Mouse (Mus musculus) hindbrain, embryonic 10.5 days (tissue): ENCODE results near the gene Phldb1. TPM values are rescaled to one million over a fixed set of nuclear protein-coding genes. Genes with fewer than 3 reads are reported as not detected.
"Not testable (repeated sequence)": the region's sequence is repeated elsewhere in the genome, so short reads cannot be mapped to it uniquely, and the experiment has no call there.

Experiments
- DNase-seq: peaks from one replicate; pipeline ENCODE4 v3.0.0-alpha.2; 2017; ENCODE audit warnings: low spot score
- H3K27ac ChIP-seq: fragments of 300-500 bp; sonication (generic); 2 replicates; pipeline ENCODE4 v1.5.1; 2016; ENCODE audit warnings: mild to moderate bottlenecking, moderate library complexity
- H3K27me3 ChIP-seq: fragments of 300-500 bp; sonication (generic); 2 replicates; pipeline ENCODE4 v1.6.1; 2016; ENCODE audit warnings: mild to moderate bottlenecking; ENCODE audit not compliant: poor library complexity, insufficient read depth, severe bottlenecking
- H3K36me3 ChIP-seq: fragments of 300-500 bp; sonication (generic); 2 replicates; pipeline ENCODE4 v1.6.1; 2016; ENCODE audit warnings: mild to moderate bottlenecking, moderate library complexity
- H3K4me1 ChIP-seq: fragments of 300-500 bp; sonication (generic); replicated peaks from 2 replicates; pipeline ENCODE4 v1.6.1; 2016; ENCODE audit warnings: mild to moderate bottlenecking
- H3K4me3 ChIP-seq: fragments of 300-500 bp; sonication (generic); 2 replicates; pipeline ENCODE4 v1.5.1; 2016; ENCODE audit warnings: mild to moderate bottlenecking, moderate library complexity
- H3K9me3 ChIP-seq: fragments of 300-500 bp; sonication (generic); 2 replicates; pipeline ENCODE4 v1.6.1; 2016; ENCODE audit warnings: mild to moderate bottlenecking, moderate library complexity
- WGBS: fragments of 180-500 bp; shearing (Covaris S2); methylation state at CpG from one replicate; pipeline ENCODE4 v1.1.7; 2016; 5-methylcytosine and 5-hydroxymethylcytosine counted together
- polyA plus RNA-seq: library from polyadenylated mRNA; unstranded; fragments of >200 nt; fragmentation: Nextera tagmentation; extraction: Ambion mirVana; gene quantifications from 2 replicates; pipeline ENCODE4 v1.2.1, GENCODE M21; 2016

Phldb1 gene
- polyA plus RNA-seq, 1 experiment from 2014 or later, result 49.5 TPM

DNA sequence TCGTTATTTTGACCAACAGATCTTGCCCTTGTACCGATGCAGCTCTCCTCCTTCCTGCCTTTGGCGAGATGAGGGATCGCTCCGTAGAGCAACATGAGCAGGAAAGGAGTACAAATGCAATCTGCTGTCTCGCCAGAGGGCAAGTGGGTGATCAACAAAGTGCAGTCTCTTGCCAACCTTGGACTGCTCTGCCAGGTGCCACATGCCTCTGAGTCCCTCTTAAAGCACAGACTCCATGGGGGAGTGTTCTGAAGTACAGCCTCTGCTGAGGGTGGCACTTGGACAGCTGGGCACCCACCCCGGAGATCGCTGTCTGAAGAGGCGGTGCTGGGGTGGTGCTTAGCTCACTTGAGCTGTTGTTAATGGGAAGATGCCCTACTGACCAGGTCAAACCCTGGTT, 96.3 kb downstream of the Phldb1 start:
- not testable (repeated sequence) for H3K4me3 ChIP-seq, H3K27me3 ChIP-seq, H3K27ac ChIP-seq, H3K4me1 ChIP-seq, DNase-seq, H3K9me3 ChIP-seq
- WGBS, result 96% methylated on average over 9 of the region's 9 CpGs
- peaks cover 74% of the 10 kb centered on the region for H3K36me3 ChIP-seq

DNA sequence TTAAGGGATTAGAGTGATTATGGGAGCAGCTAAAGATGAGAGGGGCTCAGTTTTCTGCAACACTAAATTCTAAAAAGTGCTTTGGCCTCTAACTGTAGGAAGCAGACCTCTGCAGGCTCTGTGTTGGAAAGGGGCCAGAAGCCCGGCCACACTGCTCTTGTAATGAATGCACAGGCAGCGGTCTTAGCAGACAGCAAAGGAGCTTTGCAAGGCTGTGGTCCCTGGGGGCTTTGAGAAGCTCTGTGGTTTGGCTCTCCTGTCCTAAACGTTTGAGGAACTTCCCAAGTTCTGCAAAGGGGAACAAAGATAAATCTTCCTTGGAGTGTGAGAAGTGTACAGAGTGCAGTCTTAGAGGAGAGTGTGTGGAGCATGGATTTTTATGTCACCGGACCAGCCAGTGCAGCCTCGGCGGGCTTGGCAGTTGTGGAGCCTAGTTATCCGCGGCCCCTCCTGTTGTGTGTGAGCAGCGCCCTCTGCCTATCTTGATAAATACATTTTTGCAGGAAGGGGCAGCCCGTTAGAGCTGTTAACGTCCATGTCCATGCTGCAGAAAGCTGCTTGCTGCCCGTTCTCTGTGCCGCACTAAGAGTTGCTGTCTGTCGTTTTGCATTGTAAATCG, 97.3 kb downstream of the Phldb1 start:
- Histone ChIP-seq H3K9me3 (no peaks in the 10 kb centered on the region), H3K27me3 (no peaks in the 10 kb centered on the region), H3K4me1 (no peaks in the 10 kb centered on the region), H3K4me3 (no peak overlapping the region), H3K27ac (no peak overlapping the region), H3K36me3 (peaks cover 85% of the 10 kb centered on the region)
- DNase-seq, result no peak
- WGBS, result 88% methylated on average over 15 of the region's 15 CpGs

Other genes starting within 250 kb of the Phldb1 start
- not detected in 2 replicates for gene Cxcr5, start 173.3 kb downstream of the Phldb1 start, polyA plus RNA-seq
- 16.8 and 21.0 TPM in 2 replicates for gene Ddx6, start 130.3 kb downstream of the Phldb1 start, polyA plus RNA-seq
- gene Treh, start 62.0 kb downstream of the Phldb1 start, polyA plus RNA-seq, result not detected in 2 replicates
- 154 and 170 TPM in 2 replicates for gene Arcn1, start 32.6 kb upstream of the Phldb1 start, polyA plus RNA-seq
- 124 and 152 TPM in 2 replicates for gene Ift46, start 32.7 kb upstream of the Phldb1 start, polyA plus RNA-seq
- 2.6 and 3.2 TPM in 2 replicates for gene Tmem25, start 64.1 kb upstream of the Phldb1 start, polyA plus RNA-seq
- gene Ttc36, start 67.9 kb upstream of the Phldb1 start, polyA plus RNA-seq, result 0.75 TPM in 1 of 2 replicates, not detected in the other
- 11.8 and 18.2 TPM in 2 replicates for gene Kmt2a, start 146.1 kb upstream of the Phldb1 start, polyA plus RNA-seq
- 599 and 650 TPM in 2 replicates for gene Atp5l, start 185.5 kb upstream of the Phldb1 start, polyA plus RNA-seq
- gene Ube4a, start 230.4 kb upstream of the Phldb1 start, polyA plus RNA-seq, result 22.7 and 25.0 TPM in 2 replicates
- 0.31 TPM in 1 of 2 replicates, not detected in the other for gene Cd3g, start 245.2 kb upstream of the Phldb1 start, polyA plus RNA-seq
- gene Cd3d, start 246.6 kb upstream of the Phldb1 start, polyA plus RNA-seq, result not detected in 2 replicates